Mouse (Mus musculus) spleen, adult 18-20 months (tissue): ENCODE data around the gene Pllp.

Experiments used
- DNase-seq, 2 experiments: peaks; one replicate each; pipeline ENCODE4 v3.0.0; 2022; ENCODE audit warnings: mixed read lengths in 2 of 2

Pllp gene

DNA sequence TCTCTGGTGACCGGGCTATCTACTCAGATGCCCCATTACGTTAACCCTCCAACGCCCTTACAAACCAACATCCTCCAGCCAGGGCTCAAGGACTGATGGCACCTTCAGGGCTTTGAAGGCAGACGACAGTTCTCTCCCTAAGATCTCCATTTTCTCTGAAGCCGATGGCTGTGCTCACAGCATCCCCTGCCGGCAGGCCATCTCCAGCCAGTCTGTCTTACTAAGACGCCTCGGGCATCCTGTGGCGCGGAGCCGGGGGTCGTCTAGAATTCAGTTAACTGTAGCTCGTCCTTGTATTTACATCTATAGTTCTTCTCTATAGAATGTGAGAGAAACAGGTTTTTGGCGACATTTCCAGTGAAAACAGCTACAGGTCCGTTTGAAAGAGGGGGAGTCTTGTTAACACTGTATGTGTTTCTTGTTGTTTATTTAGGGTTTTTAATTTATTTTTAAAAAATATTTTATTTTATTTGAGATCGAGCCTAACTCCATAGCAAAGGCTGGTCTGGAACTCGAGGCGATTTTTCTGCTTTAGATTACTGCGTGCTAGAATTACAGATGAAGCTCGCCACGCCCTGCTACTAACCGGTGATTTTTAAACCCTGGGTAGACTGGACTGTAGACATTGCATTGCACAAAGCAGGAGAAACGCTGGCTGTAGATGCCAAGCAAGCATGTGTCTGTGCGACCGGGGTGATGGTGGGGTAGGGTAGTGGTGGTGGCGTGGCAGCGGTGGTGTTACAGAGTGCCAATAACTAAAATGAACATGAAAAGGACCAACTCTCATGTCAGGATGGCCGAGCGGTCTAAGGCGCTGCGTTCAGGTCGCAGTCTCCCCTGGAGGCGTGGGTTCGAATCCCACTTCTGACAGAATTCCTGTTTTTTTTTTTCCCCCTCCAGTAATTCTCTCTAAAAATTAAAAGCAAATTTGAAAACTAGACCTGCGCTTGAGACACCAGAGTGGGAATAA, 7.1 kb upstream of the Pllp start:
- DNase-seq, result peak; percentile 66 to 78

DNA sequence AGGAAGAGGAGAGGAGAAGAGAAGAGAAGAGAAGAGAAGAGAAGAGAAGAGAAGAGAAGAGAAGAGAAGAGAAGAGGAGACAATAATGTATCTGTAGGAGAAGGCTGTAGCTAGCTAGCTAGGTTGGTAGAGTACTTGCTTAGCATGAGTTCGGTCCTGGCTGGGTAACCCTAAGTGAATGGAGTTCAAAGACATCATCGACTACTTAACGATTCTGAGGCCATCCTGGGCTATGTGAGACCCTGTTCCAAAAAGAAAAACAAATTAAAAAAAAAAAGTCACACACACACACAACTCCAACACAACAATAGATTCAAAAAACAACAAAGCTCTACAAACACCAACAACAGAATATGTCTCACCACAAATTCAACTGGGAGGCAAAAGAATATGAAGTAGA, 6.1 kb upstream of the Pllp start:
- no peak for DNase-seq

DNA sequence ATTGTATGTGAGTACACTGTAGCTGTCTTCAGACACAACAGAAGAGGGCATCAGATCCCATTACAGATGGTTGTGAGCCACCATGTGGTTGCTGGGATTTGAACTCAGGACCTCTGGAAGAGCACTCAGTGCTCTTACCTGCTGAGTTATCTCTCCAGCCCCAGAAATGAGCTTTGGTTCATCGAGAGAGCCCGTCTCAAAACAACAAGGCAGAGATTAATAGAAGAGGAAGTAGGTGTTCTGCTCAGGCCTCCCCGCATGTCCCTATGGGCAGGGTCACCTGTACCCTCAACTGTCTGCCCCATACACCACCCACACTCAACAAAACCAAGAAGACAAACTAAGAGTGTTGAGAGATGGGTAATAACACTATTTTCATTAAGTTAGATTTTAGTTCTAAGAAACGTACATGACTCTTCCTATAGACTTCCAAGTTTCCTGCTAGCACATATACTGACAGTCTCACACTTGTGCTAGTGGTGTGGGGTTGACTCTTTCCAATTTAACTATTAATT, 4.4 kb upstream of the Pllp start:
- no peak for DNase-seq

DNA sequence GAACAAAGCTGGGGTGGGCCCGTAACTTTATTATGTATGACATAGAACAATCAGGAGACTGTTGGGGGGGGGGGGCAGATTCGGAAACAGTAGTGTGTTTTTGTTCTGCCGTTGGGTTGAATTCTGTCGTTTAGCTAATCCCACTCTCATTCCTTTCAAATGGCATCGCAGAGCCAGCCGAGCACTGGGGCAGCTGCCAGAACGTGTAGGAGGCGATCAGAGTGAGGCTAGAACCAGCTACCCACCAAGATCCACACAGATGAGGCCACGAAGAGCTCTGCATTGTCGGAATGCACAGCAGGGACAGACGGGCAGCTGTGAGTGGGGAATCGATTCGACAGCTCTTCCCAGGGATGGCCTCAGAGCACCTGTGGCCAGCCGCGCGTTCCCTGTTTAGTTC, 3.3 kb upstream of the Pllp start:
- no peak for DNase-seq

DNA sequence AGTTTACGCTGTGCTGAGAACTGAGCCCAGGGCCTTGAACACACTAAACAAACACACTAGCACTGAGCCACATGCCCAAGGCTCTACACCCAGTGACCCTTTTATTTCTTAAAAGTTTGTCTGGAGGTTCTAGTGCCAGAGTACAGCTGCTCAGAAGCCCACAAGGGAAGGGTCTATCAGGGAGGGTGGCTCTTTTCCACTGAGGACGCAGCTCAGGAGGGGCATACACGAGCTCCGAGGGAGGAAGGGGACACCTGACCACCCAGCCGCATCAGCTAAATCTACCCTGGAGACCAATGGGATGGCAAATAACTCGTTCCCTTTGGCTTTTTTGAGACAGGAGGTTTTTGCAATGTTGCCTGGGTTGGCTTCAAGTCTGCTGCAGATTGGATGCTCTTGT, 1.9 kb upstream of the Pllp start:
- DNase-seq, result no peak

DNA sequence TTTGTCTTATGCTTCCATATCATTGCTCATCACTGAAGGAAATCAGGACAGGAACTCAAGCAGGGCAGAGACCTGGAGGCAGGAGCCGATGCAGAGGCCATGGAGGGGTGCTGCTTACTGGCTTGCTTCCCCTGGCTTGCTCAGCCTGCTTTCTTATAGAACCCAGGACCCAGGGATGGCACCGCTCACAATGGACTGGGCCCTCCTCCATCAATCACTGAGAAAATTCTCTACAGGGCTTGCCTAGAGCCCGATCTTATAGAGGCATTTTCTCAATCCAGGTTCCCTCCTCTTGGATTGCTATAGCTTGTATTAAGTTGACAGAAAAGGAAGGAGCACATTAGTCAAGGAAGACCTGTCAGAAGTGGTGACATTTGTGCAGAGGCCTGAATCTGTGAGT, 488 bp upstream of the Pllp start:
- DNase-seq, result no peak

DNA sequence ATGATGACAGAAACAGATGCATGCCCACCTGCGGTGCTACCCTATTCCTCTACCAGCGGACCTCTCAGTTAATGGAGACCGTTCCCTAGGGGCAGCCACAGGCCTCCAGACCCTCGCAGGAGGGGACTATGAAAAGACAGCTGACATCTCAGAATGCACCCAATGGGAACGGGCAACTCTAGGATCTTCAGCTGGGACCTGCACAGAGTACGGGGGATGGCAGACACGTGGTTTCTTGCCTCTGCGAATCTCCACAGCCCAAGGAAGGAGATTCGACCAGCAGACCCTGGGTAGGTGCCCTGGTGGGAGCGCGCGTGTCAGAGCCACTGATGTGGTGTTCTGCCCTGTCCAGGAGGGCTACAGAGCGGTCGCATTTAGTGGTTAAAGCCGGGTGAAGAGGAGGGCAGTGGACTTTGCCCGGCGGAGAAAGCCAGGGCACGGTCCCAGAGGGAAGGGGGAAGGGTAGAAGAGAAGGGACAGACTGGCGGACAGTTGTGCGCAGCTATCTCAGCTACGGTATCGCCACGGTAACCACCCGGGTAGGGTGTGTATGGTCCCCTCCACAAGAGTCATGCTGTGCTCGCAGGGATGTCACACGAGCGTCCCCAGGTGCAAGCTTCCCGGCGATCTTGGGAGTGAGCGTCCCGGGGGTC, 611 bp downstream of the Pllp start:
- no peak for DNase-seq

DNA sequence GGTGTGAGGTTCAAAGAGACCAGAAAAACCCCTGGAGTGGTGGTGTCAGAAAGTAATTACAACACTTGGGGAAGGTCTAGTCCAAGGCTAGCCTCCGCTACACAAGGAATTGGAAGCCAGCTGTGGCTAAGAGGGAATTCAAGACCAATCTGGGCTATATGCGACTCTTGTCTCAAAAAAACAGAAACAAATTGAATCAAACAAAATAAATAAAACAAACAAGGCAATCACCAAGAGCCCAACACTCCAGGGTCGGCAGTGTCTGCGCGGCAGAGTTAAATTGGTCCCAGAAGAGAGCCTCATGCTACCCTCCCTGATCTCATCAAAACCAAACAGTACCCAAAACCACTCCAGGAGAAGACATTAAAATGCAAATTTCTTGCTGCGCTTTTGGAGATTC, 1.4 kb downstream of the Pllp start:
- DNase-seq, result no peak

DNA sequence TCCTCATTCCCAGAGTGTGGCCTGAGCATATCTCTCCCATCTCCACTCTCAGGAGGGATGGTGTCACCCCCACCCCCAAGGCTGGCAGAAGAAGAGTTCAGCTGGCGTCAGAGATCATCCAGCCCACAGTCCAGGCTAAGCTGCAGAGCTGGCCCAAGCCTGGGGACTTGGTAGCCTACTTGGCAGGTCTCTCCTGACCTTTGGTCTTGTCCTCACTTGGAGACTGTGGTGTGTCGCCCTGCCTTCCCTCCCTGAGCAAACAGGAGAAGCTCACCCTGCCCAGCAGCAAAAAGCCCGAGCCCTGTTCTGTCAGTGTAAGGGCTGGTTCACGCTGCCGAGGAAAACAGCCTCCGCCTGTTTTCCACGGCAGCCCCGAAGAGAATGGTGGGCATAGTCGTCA, 10.1 kb downstream of the Pllp start:
- no peak for DNase-seq

DNA sequence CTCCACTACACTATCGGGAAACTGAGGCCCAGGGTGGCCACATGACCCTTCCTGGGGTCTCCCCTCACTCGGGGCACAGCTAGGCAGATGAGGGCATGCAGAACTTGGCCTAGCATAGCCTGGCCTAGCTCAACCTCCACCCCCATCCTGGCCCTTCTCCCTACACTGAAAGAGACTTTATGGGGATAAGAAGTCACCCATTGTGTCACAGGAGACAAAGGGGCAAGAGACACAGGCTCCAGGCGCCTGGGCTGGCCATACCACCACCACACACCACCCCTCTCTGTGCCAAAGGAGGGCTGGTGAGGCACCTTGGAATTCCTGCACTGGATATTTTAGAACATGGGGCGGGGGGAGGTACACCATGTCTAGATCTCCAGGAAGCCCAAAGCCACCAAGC, 11.8 kb downstream of the Pllp start:
- no peak for DNase-seq

DNA sequence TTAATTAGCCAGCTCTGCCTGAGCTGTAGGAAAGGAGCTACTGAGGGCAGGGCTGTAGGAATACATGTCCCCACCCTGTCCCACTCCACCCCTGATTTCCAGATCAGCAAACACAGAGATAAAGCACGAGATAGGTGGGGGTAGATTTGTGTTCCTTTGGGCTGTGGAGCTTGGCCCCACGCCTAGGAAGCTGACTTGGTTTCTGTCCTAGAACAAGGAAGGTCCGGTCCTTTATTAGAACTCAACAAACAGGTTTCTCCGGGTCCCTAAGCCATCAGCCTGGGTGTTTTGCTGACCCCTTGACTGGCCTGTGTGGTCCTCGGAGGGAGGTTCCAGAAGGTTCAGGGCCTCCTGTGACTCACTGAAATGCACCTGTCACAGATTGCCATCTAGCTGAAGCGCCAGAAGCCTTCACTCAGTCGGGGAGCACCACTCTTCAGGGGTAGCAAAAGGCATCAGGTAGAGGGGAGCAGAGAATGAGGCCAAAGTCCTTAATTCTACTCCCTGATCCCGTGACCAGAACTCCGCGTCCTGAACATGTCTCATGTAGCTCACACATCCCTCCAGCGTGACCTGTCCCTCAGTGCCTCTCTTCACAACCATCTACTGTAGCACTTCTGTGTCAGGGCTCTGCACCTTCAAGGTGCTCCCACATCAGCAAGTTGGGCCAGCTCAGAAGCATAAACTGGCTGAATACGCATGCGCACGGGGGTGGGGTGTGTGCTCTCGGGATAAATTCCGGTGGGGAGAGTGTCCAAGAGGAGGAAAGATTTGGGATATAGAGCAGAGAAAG, 13.2 kb downstream of the Pllp start:
- DNase-seq, result no peak

DNA sequence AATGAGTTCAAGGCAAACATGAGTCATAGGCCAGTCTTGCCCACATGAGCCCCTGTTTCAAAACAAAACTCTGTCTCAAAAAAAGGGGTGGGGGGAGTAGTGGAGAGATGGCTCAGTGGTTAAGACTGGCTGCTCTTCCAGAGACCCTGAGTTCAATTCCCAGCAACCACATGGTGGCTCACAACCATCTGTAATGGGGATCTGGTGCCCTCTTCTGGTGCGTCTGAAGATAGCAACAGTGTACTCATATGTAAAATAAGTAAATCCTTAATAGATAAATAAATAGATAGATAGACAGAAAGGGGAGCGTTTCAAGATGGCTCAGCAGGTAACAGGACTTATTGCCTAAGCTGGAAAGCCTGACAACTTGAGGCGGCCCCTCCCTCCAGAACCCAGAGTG, 15.7 kb downstream of the Pllp start:
- DNase-seq, result no peak

DNA sequence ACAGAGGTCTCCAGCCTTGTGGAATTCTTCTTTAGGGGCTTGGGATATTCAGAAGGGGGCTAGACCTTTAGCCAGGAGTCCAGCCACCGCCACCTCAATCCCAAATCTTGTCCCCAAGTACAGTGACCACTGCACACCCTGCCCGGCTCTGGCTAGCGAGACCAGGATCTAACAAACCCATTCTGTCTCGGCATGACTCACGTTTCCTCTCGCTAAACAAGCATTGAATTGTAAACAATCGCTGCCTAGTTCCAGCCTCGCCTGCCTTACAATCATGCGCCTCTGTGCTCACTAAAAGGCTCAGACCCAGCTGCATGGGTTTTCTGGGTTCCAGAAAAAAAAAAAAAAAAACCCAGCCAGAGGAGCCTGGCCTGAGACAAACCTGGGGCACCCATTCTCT, 17.5 kb downstream of the Pllp start:
- no peak for DNase-seq

DNA sequence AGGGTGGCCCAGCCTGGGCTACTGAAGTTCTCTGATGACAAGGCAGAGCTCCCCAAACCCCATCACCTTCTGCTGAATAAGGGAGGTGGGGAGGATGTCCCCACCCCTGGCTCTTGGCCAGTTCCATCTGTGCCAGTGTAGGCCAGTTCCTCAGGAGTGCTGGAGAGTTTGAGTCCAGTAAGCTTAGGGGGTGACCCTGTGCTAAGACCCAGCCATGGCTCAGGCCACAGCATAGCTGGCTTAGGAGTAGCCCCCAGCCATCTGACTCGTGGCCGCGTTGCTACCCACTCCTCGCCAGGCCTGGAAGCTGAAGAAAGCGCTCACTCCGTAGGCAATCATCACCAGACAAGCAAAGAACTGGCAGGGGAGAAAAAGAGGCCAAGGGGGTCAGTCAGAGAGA, 20.2 kb downstream of the Pllp start:
- no peak for DNase-seq

DNA sequence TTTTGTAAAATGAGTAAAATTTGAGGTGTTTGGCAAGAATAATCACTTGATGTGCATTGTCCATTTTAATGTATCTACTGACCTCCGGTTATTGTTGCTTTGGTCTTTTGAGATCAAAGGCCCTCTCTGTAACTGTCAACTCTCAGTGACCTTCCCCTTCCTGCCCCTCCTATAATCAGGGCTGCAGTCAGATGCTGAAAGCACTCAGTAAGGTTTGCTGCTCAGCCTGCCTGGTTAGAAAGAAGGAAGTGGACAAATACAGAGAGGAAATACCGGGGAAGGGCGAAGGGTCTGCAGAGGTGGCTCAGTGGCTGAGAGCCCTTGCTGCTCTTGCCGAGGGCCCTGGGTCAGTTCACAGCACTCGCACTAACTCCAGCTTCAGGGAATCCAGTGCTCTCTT, 21.7 kb downstream of the Pllp start:
- no peak for DNase-seq

DNA sequence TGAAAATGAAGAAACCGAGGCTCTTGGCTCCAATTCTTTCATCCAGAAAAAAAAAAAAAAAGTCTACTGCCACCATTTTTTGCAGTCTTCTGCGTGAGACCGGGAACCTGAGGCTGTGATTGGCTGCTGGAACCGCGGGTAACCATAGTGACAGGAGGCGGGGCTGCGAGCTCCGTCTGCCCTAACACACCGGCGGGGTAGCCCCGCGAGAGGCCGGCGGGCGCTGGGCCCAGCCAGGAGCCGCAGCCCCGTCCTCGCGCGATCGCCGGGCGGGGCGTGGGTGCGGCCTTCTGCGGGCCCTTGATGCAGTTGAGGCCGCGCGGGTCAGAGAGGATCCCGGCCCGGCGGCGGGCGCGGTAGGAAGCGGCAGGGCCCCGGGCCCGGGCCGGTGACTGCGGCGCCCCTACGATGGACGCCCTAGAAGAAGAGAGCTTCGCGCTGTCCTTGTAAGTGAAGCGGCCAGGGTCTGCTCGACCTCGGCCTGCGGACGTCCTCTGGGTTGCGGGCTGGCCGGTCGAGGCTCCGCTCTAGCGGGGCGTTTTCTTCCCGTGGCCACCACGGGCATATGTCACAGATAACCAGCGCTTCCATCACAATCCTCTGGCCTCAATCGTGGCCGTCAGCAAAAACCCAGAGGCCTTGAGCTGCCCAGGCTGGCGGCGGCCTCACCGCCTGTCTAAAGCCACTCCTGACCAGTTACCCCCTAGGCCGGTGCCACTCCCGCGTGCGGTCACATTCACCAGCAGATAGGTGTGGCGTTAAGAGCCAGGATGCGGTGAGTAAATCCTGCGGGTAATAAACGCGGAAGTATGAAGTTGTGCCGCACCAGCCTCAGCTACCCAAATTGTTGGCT, 29.4 kb downstream of the Pllp start, which contains the start of gene Arl2bp:
Gene Arl2bp, plus strand, starts transcription at position 145 of the 853 bp plus-strand sequence.
- DNase-seq, result peak; percentile 86 to 92

DNA sequence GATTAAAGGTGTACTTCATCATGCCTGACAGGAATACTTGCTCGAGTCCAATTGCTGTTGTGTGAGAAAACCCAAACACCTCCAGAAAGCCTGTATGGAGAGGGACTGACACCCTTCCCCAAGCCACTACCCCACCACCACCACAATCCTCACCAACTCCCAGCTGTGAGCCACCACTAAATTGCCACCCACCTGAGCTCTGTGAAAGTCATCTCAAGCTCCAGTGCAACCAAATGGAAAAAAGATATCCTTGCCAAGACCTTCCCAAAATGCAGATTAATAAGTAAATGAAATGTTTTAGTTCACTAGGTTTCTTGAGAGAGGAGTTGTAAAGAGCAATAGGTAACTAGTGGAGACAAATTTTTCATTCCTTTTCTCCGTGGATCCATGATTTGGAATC, 31.4 kb downstream of the Pllp start:
- DNase-seq, result no peak

DNA sequence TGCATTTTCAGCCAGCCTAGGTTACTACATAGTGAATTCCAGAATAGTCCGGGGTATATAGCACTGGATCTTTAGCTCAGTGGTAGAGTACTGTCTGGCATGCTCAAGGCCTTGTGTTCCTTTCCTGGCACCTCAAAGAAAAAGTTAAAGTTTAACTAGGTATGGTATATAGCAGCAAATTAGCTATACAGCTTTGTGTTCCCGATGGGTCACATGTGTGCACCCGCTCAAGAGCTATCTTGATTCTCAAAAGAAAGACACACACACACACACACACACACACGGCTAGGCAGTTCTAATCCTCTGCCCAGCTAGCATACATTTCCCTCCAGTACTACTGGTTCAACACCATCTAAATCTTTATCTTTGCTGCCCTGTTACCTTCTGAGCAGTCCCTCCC, 35.7 kb downstream of the Pllp start:
- DNase-seq, result no peak

DNA sequence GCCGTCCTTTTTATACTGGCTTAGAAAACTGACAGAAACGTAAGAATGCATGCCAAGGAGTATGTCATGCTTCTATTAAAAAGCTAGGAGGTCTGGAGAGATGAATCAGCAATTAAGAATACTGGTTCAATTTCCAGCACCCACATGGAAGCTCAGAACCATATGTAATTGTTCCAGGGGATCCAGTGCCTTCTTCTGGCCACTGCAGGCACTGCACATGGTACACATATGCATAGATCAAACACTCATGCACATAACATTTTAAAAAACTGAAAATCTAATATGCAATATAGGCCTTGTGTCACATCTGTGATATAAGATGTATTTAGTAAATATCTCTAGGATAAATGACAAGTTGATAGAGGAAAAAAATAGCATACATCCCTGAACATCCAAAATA, 38.0 kb downstream of the Pllp start:
- DNase-seq, result no peak

DNA sequence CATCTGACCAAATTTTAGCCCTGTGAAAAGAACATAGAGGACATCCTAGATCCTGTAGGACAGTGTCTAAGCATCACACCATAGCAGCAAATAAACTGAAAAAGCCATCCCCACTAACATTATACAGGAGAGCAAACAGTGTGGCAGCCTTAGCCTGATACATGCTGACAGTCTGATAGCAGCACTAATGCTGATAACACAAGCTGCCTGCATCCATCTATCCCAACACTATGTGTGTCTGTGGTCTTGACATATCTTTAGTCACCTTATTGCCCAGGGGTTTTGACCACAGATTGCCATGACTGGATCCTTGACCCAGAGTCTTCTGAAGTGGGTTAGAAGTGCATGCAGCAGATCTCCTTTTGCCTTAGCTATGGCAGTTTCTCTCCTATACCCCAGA, 41.1 kb downstream of the Pllp start:
- no peak for DNase-seq

DNA sequence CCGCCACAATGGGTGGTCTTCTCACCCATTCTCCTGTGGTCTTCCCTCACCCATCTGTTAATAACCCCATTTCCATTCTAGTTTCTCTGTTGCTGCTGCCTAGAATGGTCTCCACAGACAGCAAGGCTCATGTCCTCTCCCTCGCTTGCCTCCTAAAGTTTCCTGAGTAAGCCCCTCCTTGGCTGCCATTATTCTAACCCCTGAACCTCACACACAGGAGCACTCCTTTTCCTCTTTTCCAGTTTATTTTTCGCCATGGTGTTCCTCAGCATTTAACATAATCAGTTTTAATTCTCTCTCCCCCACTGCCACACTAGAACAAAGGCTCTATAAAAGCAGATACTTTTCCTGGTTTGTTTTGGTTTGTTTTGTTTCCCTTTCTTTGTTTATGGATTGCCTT, 43.1 kb downstream of the Pllp start:
- DNase-seq, result no peak

DNA sequence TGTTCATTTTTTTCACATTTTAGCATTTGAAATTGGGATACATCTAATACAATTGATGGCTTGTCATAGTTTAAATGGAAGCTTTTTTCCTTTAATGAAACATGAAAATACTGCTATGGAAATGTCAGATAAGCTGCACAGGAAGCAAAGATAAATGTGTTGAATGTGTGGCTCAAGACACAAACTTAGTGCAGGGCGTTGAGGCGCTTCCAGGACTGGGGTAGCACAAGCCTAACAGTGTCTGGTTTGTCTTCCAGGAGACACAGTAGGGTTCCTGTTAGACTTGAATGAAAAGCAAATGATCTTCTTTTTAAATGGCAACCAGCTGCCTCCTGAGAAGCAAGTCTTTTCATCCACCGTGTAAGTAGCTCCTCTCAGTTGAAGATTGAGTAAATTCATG, 46.6 kb downstream of the Pllp start:
- no peak for DNase-seq
